Mouse (Mus musculus) heart, postnatal 36 days (tissue): ENCODE data around the gene Hypk. TPM values are rescaled to one million over a fixed set of nuclear protein-coding genes. Genes with fewer than 3 reads are reported as not detected.
A peak's percentile ranks its signal among the peaks of the same experiment; 100 is the strongest.
"Not testable (repeated sequence)": the region's sequence is repeated elsewhere in the genome, so short reads cannot be mapped to it uniquely, and the experiment has no call there.

ENCODE experiments used
- DNase-seq, 2 experiments: peaks; one replicate each; pipeline ENCODE4 v3.0.0; 2021 to 2022
- intact Hi-C: fragments of 180-260 bp; cut with DNase I; formaldehyde crosslinking; loops from one replicate; pipeline ENCODE4 v1.15.1; 2025
- total RNA-seq, 2 experiments: library from RNA; stranded (reverse); gene quantifications; 2 replicates each; pipeline ENCODE4 v1.2.3; 2021

Gene Hypk
- total RNA-seq, 2 experiments from 2014 or later = 23.5 to 23.6 TPM

GRCm38 (mm10) chr2:121446506-121446905, 6.6 kb upstream of the Hypk start:
- DNase-seq = no peak
- intact Hi-C loops = loop anchor here (5.0 kb wide), 1 partner anchor 34 kb away; the partner anchor contains the start of genes Catsper2 and Pdia3

DNA sequence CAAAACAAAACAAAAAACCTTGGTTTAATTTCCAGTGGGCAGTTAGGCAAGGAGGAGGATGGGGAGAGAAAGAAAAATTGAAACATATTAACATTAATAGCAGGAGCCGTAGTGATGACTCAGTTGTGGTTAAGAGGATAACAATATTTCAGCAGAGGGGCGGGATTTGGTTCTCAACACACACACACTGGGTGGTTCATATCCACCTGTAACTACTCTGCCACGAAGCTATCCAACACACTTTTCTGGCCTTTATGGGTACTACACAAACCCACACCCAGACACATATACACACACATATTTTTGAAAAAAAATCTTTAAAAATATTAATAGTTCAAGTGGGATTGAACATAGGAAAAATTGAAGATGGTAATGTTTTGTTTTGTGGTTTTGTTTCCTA, 6.1 kb upstream of the Hypk start:
- no peak for DNase-seq
- intact Hi-C loops = loop anchor here (5.0 kb wide), 1 partner anchor 35 kb away; the partner anchor contains the start of genes Catsper2 and Pdia3

DNA sequence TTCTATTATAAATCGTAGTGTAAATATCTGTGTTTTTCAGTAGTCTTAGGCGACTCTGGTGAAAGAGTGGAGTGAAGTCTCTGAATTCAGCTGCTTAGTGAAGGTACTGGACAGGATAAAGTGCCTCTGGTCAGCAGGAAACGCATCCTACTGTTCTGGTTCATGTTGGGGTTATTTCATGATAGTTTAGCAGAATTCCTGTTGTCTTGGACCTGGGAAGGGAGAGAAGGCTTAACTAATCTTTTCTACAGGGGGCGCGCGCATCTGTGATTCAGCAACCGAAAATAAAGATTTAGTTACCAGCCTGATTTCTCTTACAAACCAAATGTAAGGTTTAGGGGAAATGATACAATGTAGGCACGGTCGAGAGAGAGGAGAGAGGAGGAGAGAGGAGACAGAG, 5.0 kb upstream of the Hypk start:
- peak; percentile 41 to 59 for DNase-seq
- intact Hi-C loops = loop anchor here (5.0 kb wide), 1 partner anchor 36 kb away; the partner anchor contains the start of genes Catsper2 and Pdia3

- DNase-seq = peak; percentile 99
- intact Hi-C loops = loop anchor here (5.0 kb wide), 1 partner anchor 37 kb away; the partner anchor contains the start of genes Catsper2 and Pdia3
These were observed 4.2 kb upstream of the Hypk start, which contains the start of gene Serf2 for GRCm38 (mm10) chr2:121448739-121449535. Gene Serf2 (plus strand): TSS chr2:121449195.

DNA sequence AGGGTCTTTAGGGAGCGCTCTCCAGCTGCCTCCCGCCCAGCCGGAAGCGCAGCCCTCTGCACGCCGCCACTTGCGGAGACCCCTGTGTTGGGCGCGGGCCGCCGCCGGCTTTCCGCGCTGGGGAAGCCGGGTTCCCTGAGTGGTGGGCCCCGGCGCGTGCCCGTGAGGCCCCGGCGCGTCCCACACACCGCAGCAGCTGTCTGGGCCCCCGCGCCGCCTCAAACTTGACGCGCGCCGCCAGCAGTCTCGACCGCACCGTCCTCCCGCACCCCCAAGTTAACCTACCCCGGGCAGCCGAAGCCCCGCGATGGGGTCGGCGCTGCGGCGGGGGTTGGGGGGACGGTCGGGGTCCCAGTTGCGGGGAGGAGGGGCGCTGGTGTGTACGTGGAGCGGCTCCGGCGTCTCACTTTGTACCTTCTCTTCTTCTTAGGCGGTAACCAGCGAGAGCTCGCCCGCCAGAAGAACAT, 3.5 kb upstream of the Hypk start:
- intact Hi-C loops = loop anchor here (5.0 kb wide), 1 partner anchor 37 kb away; the partner anchor contains the start of genes Catsper2 and Pdia3
- DNase-seq = peak in 1 of 2 experiments; percentile 45

- peak; percentile 20 to 49 for DNase-seq
- intact Hi-C loops = no loop called here
These were observed 3.0 kb upstream of the Hypk start for GRCm38 (mm10) chr2:121450093-121450492.

DNA sequence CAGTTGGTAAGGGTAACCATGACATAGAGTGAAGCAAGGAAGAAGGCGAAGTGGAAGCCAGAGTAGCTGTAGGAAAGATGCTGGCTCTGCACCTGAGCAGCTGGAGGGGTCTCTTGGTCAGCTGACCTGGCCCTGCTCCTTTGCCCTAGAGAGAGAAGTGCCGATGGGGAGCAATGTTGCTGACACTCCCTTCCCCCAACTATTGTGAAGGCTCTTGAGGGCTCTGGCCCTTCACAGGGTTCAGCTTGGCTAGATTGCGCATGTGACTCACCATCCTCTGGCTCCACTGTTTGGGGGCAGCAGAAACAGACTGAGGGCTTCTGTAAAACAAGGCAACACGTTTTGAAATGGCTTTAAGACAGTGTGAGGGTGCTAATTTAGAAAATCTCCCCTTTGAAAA, 729 bp upstream of the Hypk start:
- no peak for DNase-seq

GRCm38 (mm10) chr2:121453917-121454316, 827 bp downstream of the Hypk start:
- intact Hi-C loops = no loop called here
- DNase-seq = no peak

More for the DNA sequence above, 729 bp upstream of the Hypk start:
- intact Hi-C loops = no loop called here

GRCm38 (mm10) chr2:121455534-121455933, 2.4 kb downstream of the Hypk start:
- no peak for DNase-seq
- intact Hi-C loops = no loop called here

DNA sequence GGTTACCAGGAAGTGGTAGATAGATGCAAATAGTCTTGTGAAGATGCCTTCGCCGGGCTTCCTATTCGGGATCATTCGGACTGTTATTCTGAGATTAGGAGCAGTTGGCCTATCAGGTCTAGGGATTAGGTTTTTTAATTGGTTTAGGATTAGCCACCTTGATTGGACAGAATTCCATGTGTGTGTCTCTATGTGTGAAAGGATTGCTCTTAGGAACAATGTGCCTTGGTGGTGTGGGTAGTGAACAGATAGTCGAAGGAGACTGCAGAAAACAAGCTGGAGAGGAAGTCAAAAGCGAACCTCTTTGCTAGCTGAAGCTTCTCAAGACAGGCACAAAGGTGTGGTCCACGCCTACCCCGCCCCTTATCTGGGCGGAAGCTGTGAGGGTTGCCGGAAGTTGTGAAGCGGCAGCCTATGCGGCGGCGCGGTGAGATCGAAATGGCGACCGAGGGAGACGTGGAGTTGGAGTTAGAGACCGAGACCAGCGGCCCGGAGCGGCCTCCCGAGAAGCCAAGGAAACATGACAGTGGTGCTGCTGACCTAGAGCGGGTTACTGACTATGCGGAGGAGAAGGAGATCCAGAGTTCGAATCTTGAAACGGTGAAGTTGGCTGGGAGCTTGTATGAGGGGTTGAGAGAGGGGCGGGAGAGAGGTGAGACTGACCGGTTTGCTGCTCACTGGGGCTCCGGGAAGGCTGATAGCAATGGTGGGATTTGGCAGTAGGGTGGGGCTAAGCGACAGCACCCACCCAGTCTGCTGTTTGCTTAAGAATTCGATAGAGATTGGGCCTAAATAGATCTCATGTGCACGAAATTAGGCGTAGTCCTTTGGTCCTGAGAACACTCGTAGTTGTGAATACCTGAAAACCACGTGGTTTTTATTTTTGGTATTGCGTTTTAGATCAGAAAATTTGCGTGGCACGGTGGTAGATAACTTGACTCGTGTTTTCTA, 3.9 kb downstream of the Hypk start, which contains the start of gene Serinc4:
TSS of gene Serinc4 (minus strand) at position 90 of the 951 bp plus-strand sequence.
- peak; percentile 77 to 83 for DNase-seq
- intact Hi-C loops = no loop called here

DNA sequence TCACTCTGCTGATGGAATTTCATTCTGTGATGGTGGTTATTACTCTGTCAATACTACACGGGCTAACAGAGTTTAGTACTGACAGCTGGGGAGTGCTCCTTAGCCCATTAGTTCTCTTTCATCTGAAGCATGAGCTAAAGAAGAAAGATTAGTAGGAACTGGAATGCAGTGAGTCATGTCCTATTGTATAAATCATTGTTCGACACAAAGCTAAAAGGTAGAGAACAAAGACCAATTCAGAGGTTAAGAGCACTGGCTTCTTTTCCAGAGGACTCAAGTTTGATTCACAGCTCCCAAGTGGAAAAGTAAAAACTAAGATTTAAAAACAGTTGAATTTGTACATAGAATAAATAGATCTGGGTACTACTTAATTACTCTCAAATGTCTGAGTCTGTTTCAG, 7.0 kb downstream of the Hypk start:
- intact Hi-C loops = no loop called here
- DNase-seq = no peak

DNA sequence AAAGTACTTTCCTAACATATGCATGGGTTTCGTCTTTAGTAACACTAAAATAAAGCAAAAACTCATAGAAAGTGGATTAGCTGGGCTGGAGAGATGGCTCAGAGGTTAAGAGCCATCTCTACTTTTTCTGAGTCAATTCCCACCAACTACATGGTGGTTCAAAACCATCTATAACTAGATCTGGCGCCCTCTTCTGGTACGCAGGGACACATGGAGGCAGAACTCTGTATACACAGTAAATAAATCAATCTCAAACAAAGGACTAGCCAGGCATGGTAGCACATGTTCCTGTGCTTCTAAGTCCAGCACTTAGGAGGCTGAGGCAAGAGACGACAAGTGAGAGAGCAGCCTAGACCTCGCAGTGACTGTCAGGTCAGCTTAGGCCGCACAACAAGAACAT, 15.9 kb downstream of the Hypk start:
- DNase-seq, intact Hi-C loops: not testable (repeated sequence)

GRCm38 (mm10) chr2:121472783-121473182, 19.7 kb downstream of the Hypk start:
- DNase-seq = not testable (repeated sequence)
- intact Hi-C loops = loop anchor here (5.0 kb wide), 1 partner anchor 35 kb away; the partner anchor contains the start of genes Mfap1a and Wdr76

- intact Hi-C loops = loop anchor here (5.0 kb wide), 1 partner anchor 34 kb away; the partner anchor contains the start of genes Mfap1a and Wdr76
- DNase-seq = peak; percentile 77 to 78
These were observed 20.4 kb downstream of the Hypk start, which contains the start of gene Mfap1b for GRCm38 (mm10) chr2:121473301-121474179. Gene Mfap1b (minus strand): TSS chr2:121474067.

GRCm38 (mm10) chr2:121474180-121474535, 21.1 kb downstream of the Hypk start:
- DNase-seq = no peak
- intact Hi-C loops = loop anchor here (5.0 kb wide), 1 partner anchor 33 kb away; the partner anchor contains the start of genes Mfap1a and Wdr76

DNA sequence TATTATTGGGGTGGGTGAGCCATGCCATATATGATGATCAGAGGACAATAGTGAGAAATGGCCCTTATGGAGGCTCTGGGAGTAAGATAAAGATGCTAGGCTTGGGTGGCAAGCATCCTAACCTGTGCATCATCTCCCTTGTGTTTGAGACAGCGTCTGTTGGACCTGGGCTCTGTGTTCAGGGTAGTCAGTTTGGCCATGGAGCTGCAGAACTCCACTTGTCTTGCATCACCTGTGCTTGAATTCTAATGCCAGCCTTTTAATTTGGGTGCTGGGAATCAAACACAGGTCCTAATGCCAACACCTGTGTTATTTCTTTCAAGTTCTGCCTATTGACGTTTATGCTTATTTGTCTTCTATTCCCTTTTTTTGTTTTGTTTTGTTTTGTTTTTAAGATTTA, 22.2 kb downstream of the Hypk start:
- DNase-seq, intact Hi-C loops: not testable (repeated sequence)

DNA sequence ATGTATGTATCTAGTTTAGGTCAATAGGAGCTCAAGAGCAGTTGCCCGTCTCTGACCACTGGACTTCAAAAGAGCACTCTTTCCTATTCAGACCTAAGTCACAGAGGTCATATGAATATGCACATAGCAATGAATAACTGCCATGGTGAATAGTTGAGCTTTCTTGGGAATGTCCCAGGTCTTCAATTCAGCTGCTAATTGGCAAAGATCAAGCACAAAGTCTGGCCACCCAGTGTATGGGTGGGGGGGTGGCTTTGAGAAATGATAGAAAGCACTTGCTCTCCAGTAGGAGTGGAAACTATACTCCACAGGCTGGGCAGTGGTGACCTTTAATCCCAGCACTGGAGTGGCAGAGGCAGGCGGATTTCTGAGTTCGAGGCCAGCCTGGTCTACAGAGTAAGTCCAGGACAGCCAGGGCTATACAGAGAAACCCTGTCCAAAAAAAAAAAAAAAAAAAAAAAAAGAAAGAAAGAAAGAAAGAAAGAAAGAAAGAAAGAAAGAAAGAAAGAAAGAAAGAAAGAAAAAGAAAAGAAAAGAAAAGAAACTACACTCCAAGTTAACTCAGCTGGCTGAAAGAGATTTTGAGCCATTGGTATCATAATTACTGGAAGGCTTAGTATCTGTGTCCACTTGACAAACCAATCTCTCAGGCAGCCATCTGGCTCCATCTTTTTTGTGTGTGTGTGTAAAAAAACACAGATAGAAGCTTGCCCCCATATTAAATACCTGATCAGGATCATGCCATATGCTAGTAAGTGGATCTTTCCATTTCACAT, 24.6 kb downstream of the Hypk start:
- DNase-seq = no peak
- intact Hi-C loops = no loop called here

DNA sequence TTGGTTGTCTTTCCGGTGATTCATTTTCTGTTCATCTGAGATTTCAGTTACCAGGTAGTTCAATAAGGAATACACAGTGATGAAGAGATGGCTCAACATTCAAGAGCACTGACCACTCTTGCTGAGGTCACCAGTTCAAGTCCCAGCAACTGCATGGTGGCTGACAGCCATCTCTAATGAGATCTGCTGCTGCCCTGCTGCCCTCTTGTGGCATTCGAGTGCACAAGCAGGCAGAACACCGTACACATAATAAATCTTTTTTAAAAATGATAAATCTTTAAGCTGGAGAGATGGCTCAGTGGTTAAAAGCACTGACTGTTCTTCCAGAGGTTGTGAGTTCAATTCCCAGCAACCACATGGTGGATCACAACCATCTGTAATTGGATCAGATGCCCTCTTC, 27.4 kb downstream of the Hypk start:
- intact Hi-C loops = no loop called here
- DNase-seq = peak in 1 of 2 experiments; percentile 9
